Mouse (Mus musculus) limb, embryonic 11.5 days (tissue): ENCODE data around the gene Nploc4. TPM values are rescaled to one million over a fixed set of nuclear protein-coding genes. Genes with fewer than 3 reads are reported as not detected.
A peak's percentile ranks its signal among the peaks of the same experiment; 100 is the strongest.

ENCODE experiments used
- ATAC-seq: fragments of 200-750 bp; cut with Nextera tagmentation; 2 replicates; pipeline ENCODE4 v1.8.0; 2017; ENCODE audit warnings: low read depth; ENCODE audit not compliant: insufficient number of reproducible peaks, low FRiP score, low TSS enrichment
- DNase-seq: peaks from one replicate; pipeline ENCODE4 v3.0.0-alpha.2; 2015; ENCODE audit warnings: low spot score
- H3K27ac ChIP-seq: fragments of 300-500 bp; sonication (generic); replicated peaks from 2 replicates; pipeline ENCODE4 v1.5.1; 2014; ENCODE audit warnings: low read depth, mild to moderate bottlenecking, low read length
- H3K27me3 ChIP-seq: fragments of 300-500 bp; sonication (generic); 2 replicates; pipeline ENCODE4 v1.6.1; 2014; ENCODE audit warnings: mild to moderate bottlenecking, low read length, mixed read lengths; ENCODE audit not compliant: control insufficient read depth, insufficient read depth
- H3K36me3 ChIP-seq: fragments of 300-500 bp; sonication (generic); 2 replicates; pipeline ENCODE4 v1.6.1; 2014; ENCODE audit warnings: mild to moderate bottlenecking, low read length, moderate library complexity, mixed read lengths; ENCODE audit not compliant: control insufficient read depth, insufficient read depth
- H3K4me1 ChIP-seq: fragments of 300-500 bp; sonication (generic); 2 replicates; pipeline ENCODE4 v1.6.1; 2014; ENCODE audit warnings: low read length, mixed read lengths; ENCODE audit not compliant: control insufficient read depth, insufficient read depth
- H3K4me2 ChIP-seq: fragments of 300-500 bp; sonication (generic); 2 replicates; pipeline ENCODE4 v1.6.1; 2014; ENCODE audit warnings: low read depth, mild to moderate bottlenecking, moderate library complexity; ENCODE audit not compliant: severe bottlenecking
- H3K4me3 ChIP-seq: fragments of 300-500 bp; sonication (generic); 2 replicates; pipeline ENCODE4 v1.5.1; 2014; ENCODE audit warnings: low read depth, low read length
- H3K9ac ChIP-seq: fragments of 300-500 bp; sonication (generic); 2 replicates; pipeline ENCODE4 v1.6.1; 2014; ENCODE audit warnings: mild to moderate bottlenecking, low read length
- H3K9me3 ChIP-seq: fragments of 300-500 bp; sonication (generic); 2 replicates; pipeline ENCODE4 v1.6.1; 2016; ENCODE audit warnings: low read length; ENCODE audit not compliant: control insufficient read depth
- WGBS: fragments of 180-500 bp; shearing (Covaris S2); extraction: QIAGEN DNeasy Blood & Tissue Kit; methylation state at CpG from one replicate; pipeline ENCODE4 v1.1.7; 2014; 5-methylcytosine and 5-hydroxymethylcytosine counted together
- polyA plus RNA-seq: library from polyadenylated mRNA; unstranded; fragments of >200 nt; fragmentation: Nextera tagmentation; extraction: Ambion mirVana; gene quantifications from 2 replicates; pipeline ENCODE4 v1.2.1, GENCODE M21; 2014

The Nploc4 gene
- polyA plus RNA-seq, 1 experiment from 2014 or later = 47.1 TPM

- peaks cover 16% of the 10 kb centered on the region; the same call in 1 of the 2 replicates for H3K36me3 ChIP-seq
- DNase-seq = no peak
- H3K4me1 ChIP-seq = peaks cover 4% of the 10 kb centered on the region; the same call in 1 of the 2 replicates
- H3K9me3 ChIP-seq = no peaks in the 10 kb centered on the region
- 94% methylated on average over 5 of the region's 5 CpGs for WGBS
- H3K4me2 ChIP-seq = no peak overlapping the region
- no peak overlapping the region for H3K9ac ChIP-seq
- no peaks in the 10 kb centered on the region for H3K27me3 ChIP-seq
- no peak for ATAC-seq
- H3K4me3 ChIP-seq = no peak overlapping the region
- H3K27ac ChIP-seq = no peak overlapping the region
These were observed 26.9 kb upstream of the Nploc4 start for GRCm38 (mm10) chr11:120464365-120464764.

- ATAC-seq (no peak), DNase-seq (no peak)
- Histone ChIP-seq H3K9me3 (no peaks in the 10 kb centered on the region), H3K4me2 (no peak overlapping the region), H3K36me3 (peaks cover 16% of the 10 kb centered on the region; the same call in 1 of the 2 replicates), H3K27ac (no peak overlapping the region), H3K27me3 (no peaks in the 10 kb centered on the region), H3K9ac (no peak overlapping the region), H3K4me1 (peaks cover 4% of the 10 kb centered on the region; the same call in 1 of the 2 replicates), H3K4me3 (no peak overlapping the region)
- WGBS = 80% methylated on average over 2 of the region's 2 CpGs
These were observed 26.0 kb upstream of the Nploc4 start for GRCm38 (mm10) chr11:120463536-120463935.

- Histone ChIP-seq H3K9ac (peak overlapping the region; percentile 93), H3K27me3 (no peaks in the 10 kb centered on the region), H3K36me3 (peaks cover 16% of the 10 kb centered on the region; the same call in 1 of the 2 replicates), H3K4me3 (peak overlapping the region; percentile 93), H3K9me3 (no peaks in the 10 kb centered on the region), H3K4me1 (no peaks in the 10 kb centered on the region), H3K4me2 (peak overlapping the region; percentile 86), H3K27ac (no peak overlapping the region)
- no peak for ATAC-seq
- 67% methylated on average over 6 of the region's 6 CpGs for WGBS
- DNase-seq = no peak
These were observed 21.5 kb upstream of the Nploc4 start for GRCm38 (mm10) chr11:120458847-120459597.

GRCm38 (mm10) chr11:120457772-120458751, 20.6 kb upstream of the Nploc4 start, which contains the start of the genes Oxld1 and Ccdc137:
Oxld1 (minus strand) TSS chr11:120458068.
Ccdc137 (plus strand) TSS chr11:120458115.
- Histone ChIP-seq H3K9ac (peak within 1 kb of the TSS; percentile 93), H3K27ac (peak within 1 kb of the TSS; percentile 49; the same call in 1 of the 2 replicates), H3K4me1 (no peaks in the 10 kb centered on the region), H3K36me3 (peaks cover 14% of the 10 kb centered on the region; the same call in 1 of the 2 replicates), H3K9me3 (no peaks in the 10 kb centered on the region), H3K4me3 (peak within 1 kb of the TSS; percentile 93), H3K27me3 (no peaks in the 10 kb centered on the region), H3K4me2 (peak within 1 kb of the TSS; percentile 86)
- 4% methylated on average over 62 of the region's 62 CpGs for WGBS
- peak; percentile 87 for DNase-seq
- ATAC-seq = peak; percentile 81

GRCm38 (mm10) chr11:120457370-120457769, 19.9 kb upstream of the Nploc4 start:
- no peak for ATAC-seq
- Histone ChIP-seq H3K36me3 (peaks cover 14% of the 10 kb centered on the region; the same call in 1 of the 2 replicates), H3K9ac (peak overlapping the region; percentile 93), H3K27me3 (no peaks in the 10 kb centered on the region), H3K4me3 (peak overlapping the region; percentile 93), H3K27ac (peak overlapping the region; percentile 49; the same call in 1 of the 2 replicates), H3K4me2 (peak overlapping the region; percentile 86), H3K4me1 (no peaks in the 10 kb centered on the region), H3K9me3 (no peaks in the 10 kb centered on the region)
- DNase-seq = no peak
- WGBS = 38% methylated on average over 14 of the region's 14 CpGs

GRCm38 (mm10) chr11:120455413-120455812, 17.9 kb upstream of the Nploc4 start:
- Histone ChIP-seq H3K27ac (no peak overlapping the region), H3K9me3 (no peaks in the 10 kb centered on the region), H3K36me3 (peaks cover 6% of the 10 kb centered on the region; the same call in 1 of the 2 replicates), H3K4me2 (no peak overlapping the region), H3K4me3 (no peak overlapping the region), H3K27me3 (no peaks in the 10 kb centered on the region), H3K4me1 (no peaks in the 10 kb centered on the region), H3K9ac (no peak overlapping the region)
- no peak for DNase-seq
- ATAC-seq = no peak
- WGBS = 95% methylated on average over 7 of the region's 7 CpGs

GRCm38 (mm10) chr11:120454965-120455364, 17.5 kb upstream of the Nploc4 start:
- Histone ChIP-seq H3K4me3 (no peak overlapping the region), H3K36me3 (peaks cover 4% of the 10 kb centered on the region; the same call in 1 of the 2 replicates), H3K9ac (no peak overlapping the region), H3K4me2 (no peak overlapping the region), H3K27me3 (no peaks in the 10 kb centered on the region), H3K27ac (no peak overlapping the region), H3K4me1 (no peaks in the 10 kb centered on the region), H3K9me3 (no peaks in the 10 kb centered on the region)
- DNase-seq (no peak), ATAC-seq (no peak)
- 86% methylated on average over 4 of the region's 4 CpGs for WGBS

GRCm38 (mm10) chr11:120453306-120453705, 15.8 kb upstream of the Nploc4 start, which contains the start of gene Pde6g:
Pde6g (minus strand) TSS chr11:120453500.
- DNase-seq (no peak), ATAC-seq (no peak)
- H3K4me2 ChIP-seq = no peak within 1 kb of the TSS
- H3K9ac ChIP-seq = no peak within 1 kb of the TSS
- no peaks in the 10 kb centered on the region for H3K4me1 ChIP-seq
- no peaks in the 10 kb centered on the region for H3K36me3 ChIP-seq
- no peaks in the 10 kb centered on the region for H3K9me3 ChIP-seq
- no peaks in the 10 kb centered on the region for H3K27me3 ChIP-seq
- no peak within 1 kb of the TSS for H3K4me3 ChIP-seq
- H3K27ac ChIP-seq = no peak within 1 kb of the TSS
- 81% methylated on average over 4 of the region's 4 CpGs for WGBS
